Mouse (Mus musculus): Measurements from ENCODE around the gene 2310034G01Rik.

DNA sequence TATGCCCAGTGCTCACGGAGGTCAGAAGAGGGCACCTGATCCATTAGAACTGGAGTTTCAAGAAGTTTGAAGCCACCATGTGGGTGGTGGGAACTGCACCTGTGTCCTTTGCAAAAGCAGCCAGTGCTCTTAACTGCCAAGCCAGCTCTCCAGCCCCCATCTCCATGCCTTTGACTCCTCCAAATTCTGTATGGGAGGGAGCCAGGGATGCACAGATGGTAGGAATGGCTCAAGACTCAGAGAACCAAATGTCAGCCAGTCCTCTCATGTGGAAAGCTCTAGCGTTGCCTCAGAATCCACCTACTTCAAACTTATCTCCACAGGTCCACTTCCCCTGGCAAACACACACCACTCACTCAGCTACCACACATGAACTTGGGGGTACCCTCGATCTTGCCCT, 16.2 kb downstream of the 2310034G01Rik start:
- TF ChIP-seq CTCF (IDR thresholded peaks at IDR 0.05; ENCODE audit: low read depth) (no peak), EP300 (optimal IDR thresholded peaks at IDR 0.05) (no peak)

Measured in stomach, postnatal 0 days (tissue).